ENCODE assay signal across 11 mouse cellular contexts in genomic region chr11:86581943-86582542, GRCm38 (mm10). TPM values are rescaled to one million over a fixed set of nuclear protein-coding genes. Genes with fewer than 3 reads are reported as not detected.
DNase-seq lines count a peak whose midpoint lies in the region; ATAC-seq and TF ChIP-seq lines count a peak whose summit lies in the region.
"Had no signal": no experiment of that assay in that cellular context is flagged by ENCODE, and none has a peak within 500 bp of the region (broad histone marks: within the 10 kb centered on the region; RNA-seq: fewer than 3 reads in every experiment).

No protein-coding gene starts in this region.

- dilution Hi-C loops in CH12.LX (cut with MboI; ENCODE audit: extremely low pct_ligation_motif_present, extremely low pct_unique_long_range_greater_than_20kb, low sequenced_read_pairs), result no loop called here

- no peak for DNase-seq in kidney, postnatal 25 days
- no peak for DNase-seq in CH12.LX (ENCODE audit: extremely low read depth)
- DNase-seq in left cerebral cortex, postnatal 10 days (ENCODE audit: extremely low spot score in 1 of 2, low spot score in 2 of 2), result no peak

- H3K9me3 ChIP-seq in kidney, embryonic 16.5 days (ENCODE audit: low read length), result no peaks in the 10 kb centered on the region
- H3K9me3 ChIP-seq in CH12.LX (replicated peaks; ENCODE audit: low read length), result no peaks in the 10 kb centered on the region
- H3K9me3 ChIP-seq in embryonic facial prominence, embryonic 12.5 days, result no peaks in the 10 kb centered on the region
- no peaks in the 10 kb centered on the region for H3K9me3 ChIP-seq in neural tube, embryonic 15.5 days (replicated peaks)
- H3K9me3 ChIP-seq: embryonic facial prominence, embryonic 15.5 days; hindbrain, embryonic 15.5 days; limb, embryonic 15.5 days had no signal

- TF ChIP-seq CTCF in CH12.LX (conservative IDR thresholded peaks at IDR 0.05 in 1 of 2, IDR thresholded peaks at IDR 0.05 in 1 of 2; ENCODE audit: low read depth in 2 of 2, low read length in 2 of 2), result no peak; a peak in 1 of 4 replicates

- no peak overlapping the region for H3K9ac ChIP-seq in kidney, embryonic 16.5 days (replicated peaks; ENCODE audit: low read length)
- H3K9ac ChIP-seq in CH12.LX (ENCODE audit: insufficient read depth, low read depth), result peak overlapping the region; percentile 99
- no peak overlapping the region for H3K9ac ChIP-seq in embryonic facial prominence, embryonic 12.5 days
- H3K9ac ChIP-seq in neural tube, embryonic 15.5 days (replicated peaks), result no peak overlapping the region
- H3K9ac ChIP-seq: embryonic facial prominence, embryonic 15.5 days; hindbrain, embryonic 15.5 days; limb, embryonic 15.5 days had no signal

- no peak for ATAC-seq in kidney, embryonic 16.5 days (ENCODE audit: low FRiP score, low TSS enrichment)
- ATAC-seq in embryonic facial prominence, embryonic 12.5 days (ENCODE audit: insufficient number of reproducible peaks, insufficient read depth, low FRiP score, low TSS enrichment), result no peak
- no peak for ATAC-seq in monocyte, adult 5-6 weeks (replicated peaks; ENCODE audit: insufficient number of reproducible peaks, low FRiP score, low TSS enrichment, poor library complexity, severe bottlenecking)
- no peak for ATAC-seq in neural tube, embryonic 15.5 days (ENCODE audit: low FRiP score)

- in situ Hi-C loops in CH12.LX (cut with MboI; ENCODE audit: low pct_ligation_motif_present, low pct_unique_long_range_greater_than_20kb, low sequenced_read_pairs), result loop anchor here (5.0 kb wide), 1 partner anchor 40 kb away; no protein-coding TSS in a partner anchor

- H3K4me1 ChIP-seq in kidney, embryonic 16.5 days (ENCODE audit: insufficient read depth, low read length), result peaks cover 63% of the 10 kb centered on the region
- peaks cover 15 to 56% of the 10 kb centered on the region in 2 experiments for H3K4me1 ChIP-seq in CH12.LX (ENCODE audit: control insufficient read depth in 1 of 2, insufficient read depth in 2 of 2)
- H3K4me1 ChIP-seq in embryonic facial prominence, embryonic 12.5 days, result peaks cover 33% of the 10 kb centered on the region
- peaks cover 5% of the 10 kb centered on the region; the same call in 1 of the 2 replicates for H3K4me1 ChIP-seq in neural tube, embryonic 15.5 days

- intact Hi-C loops in left cerebral cortex, postnatal 10 days (cut with DNase I), result no loop called here

- no peaks in the 10 kb centered on the region for H3K36me3 ChIP-seq in kidney, embryonic 16.5 days (ENCODE audit: insufficient read depth, low read length)
- H3K36me3 ChIP-seq in CH12.LX (replicated peaks in 1 of 2; ENCODE audit: control insufficient read depth in 1 of 2, insufficient read depth in 1 of 2, low read length in 1 of 2), result peaks cover 3 to 10% of the 10 kb centered on the region in 2 experiments
- H3K36me3 ChIP-seq in embryonic facial prominence, embryonic 12.5 days, result no peaks in the 10 kb centered on the region
- H3K36me3 ChIP-seq in myocyte (ENCODE audit: control insufficient read depth, insufficient read depth), result peaks cover 35% of the 10 kb centered on the region
- no peaks in the 10 kb centered on the region; the same call in 1 of the 2 replicates for H3K36me3 ChIP-seq in neural tube, embryonic 15.5 days
- H3K36me3 ChIP-seq: embryonic facial prominence, embryonic 15.5 days; hindbrain, embryonic 15.5 days; limb, embryonic 15.5 days had no signal

- H3K27me3 ChIP-seq in kidney, embryonic 16.5 days (ENCODE audit: insufficient read depth, low read length), result no peaks in the 10 kb centered on the region
- H3K27me3 ChIP-seq in CH12.LX (replicated peaks) (no peaks in the 10 kb centered on the region), myocyte (ENCODE audit: control insufficient read depth, insufficient read depth, insufficient read length) (no peaks in the 10 kb centered on the region)
- no peaks in the 10 kb centered on the region for H3K27me3 ChIP-seq in embryonic facial prominence, embryonic 12.5 days
- H3K27me3 ChIP-seq in neural tube, embryonic 15.5 days (replicated peaks), result no peaks in the 10 kb centered on the region
- H3K27me3 ChIP-seq: embryonic facial prominence, embryonic 15.5 days; hindbrain, embryonic 15.5 days; limb, embryonic 15.5 days had no signal

- H3K27ac ChIP-seq in kidney, embryonic 16.5 days (ENCODE audit: low read length), result peak overlapping the region; percentile 85
- peak overlapping the region; percentile 93 for H3K27ac ChIP-seq in CH12.LX (ENCODE audit: insufficient read depth, low read depth)
- peak overlapping the region; percentile 81; the same call in 1 of the 2 replicates for H3K27ac ChIP-seq in embryonic facial prominence, embryonic 12.5 days
- H3K27ac ChIP-seq in neural tube, embryonic 15.5 days (replicated peaks), result no peak overlapping the region
- H3K27ac ChIP-seq: hindbrain, embryonic 15.5 days had no signal

- WGBS in kidney, embryonic 16.5 days, result 89% methylated on average over 12 of the region's 12 CpGs
- 89% methylated on average over 12 of the region's 12 CpGs for WGBS in embryonic facial prominence, embryonic 12.5 days
- 93% methylated on average over 12 of the region's 12 CpGs for WGBS in neural tube, embryonic 15.5 days

- no peak overlapping the region for H3ac ChIP-seq in myocyte (ENCODE audit: control insufficient read depth, insufficient read length)

- TF ChIP-seq RAD21 in CH12.LX (IDR thresholded peaks at IDR 0.05; ENCODE audit: low read depth, low read length), result no peak; the same call in none of the 2 replicates

- H3K4me2 ChIP-seq in kidney, embryonic 16.5 days (replicated peaks; ENCODE audit: low read depth, low read length), result no peak overlapping the region
- peak overlapping the region; percentile 86 for H3K4me2 ChIP-seq in CH12.LX (ENCODE audit: insufficient read depth, low read depth, poor library complexity, severe bottlenecking)
- no peak overlapping the region for H3K4me2 ChIP-seq in embryonic facial prominence, embryonic 12.5 days (replicated peaks)
- H3K4me2 ChIP-seq in myocyte (ENCODE audit: low read depth), result peak overlapping the region; percentile 92
- H3K4me2 ChIP-seq in neural tube, embryonic 15.5 days, result no peak overlapping the region
- H3K4me2 ChIP-seq: embryonic facial prominence, embryonic 15.5 days; hindbrain, embryonic 15.5 days; limb, embryonic 15.5 days had no signal

- 0 out of 2 replicates have a peak, but pooled peaks have one; percentile 7 for TF ChIP-seq EP300 in CH12.LX (IDR thresholded peaks at IDR 0.05; ENCODE audit: low read length)

- H3K79me2 ChIP-seq in CH12.LX (replicated peaks; ENCODE audit: control insufficient read depth, extremely low read depth, insufficient read depth, poor library complexity, severe bottlenecking) (peaks cover 25% of the 10 kb centered on the region), myocyte (ENCODE audit: control insufficient read depth, insufficient read depth) (peaks cover 45% of the 10 kb centered on the region)

- H3K4me3 ChIP-seq in kidney, embryonic 16.5 days (ENCODE audit: low read length), result no peak overlapping the region
- H3K4me3 ChIP-seq in CH12.LX (replicated peaks in 1 of 3; ENCODE audit: low read depth in 2 of 3, low read length in 2 of 3, poor library complexity in 1 of 3), result peak overlapping the region; percentile 0 to 76 (median 3)
- H3K4me3 ChIP-seq in embryonic facial prominence, embryonic 12.5 days, result no peak overlapping the region
- peak overlapping the region; percentile 93 for H3K4me3 ChIP-seq in myocyte
- H3K4me3 ChIP-seq in neural tube, embryonic 15.5 days (replicated peaks), result no peak overlapping the region
- H3K4me3 ChIP-seq: embryonic facial prominence, embryonic 15.5 days; hindbrain, embryonic 15.5 days; limb, embryonic 15.5 days had no signal

- TF ChIP-seq POLR2A in CH12.LX (IDR thresholded peaks at IDR 0.05; ENCODE audit: low read depth, low read length) (peak; percentile 79), myocyte (IDR thresholded peaks at IDR 0.05; ENCODE audit: insufficient read length, low read depth) (peak; percentile 61)

TF ChIP-seq in CH12.LX, 34 proteins besides CTCF, POLR2A, EP300 and RAD21 (continues in another document):
- TF ChIP-seq NRF1 (IDR thresholded peaks at IDR 0.05; ENCODE audit: low read depth, low read length) (no peak), MAZ (IDR thresholded peaks at IDR 0.05; ENCODE audit: low read depth, low read length) (peak; percentile 58; the same call in 1 of the 2 replicates), ELF1 (IDR thresholded peaks at IDR 0.05; ENCODE audit: low read depth, low read length) (peak; percentile 14; the same call in 1 of the 2 replicates), UBTF (IDR thresholded peaks at IDR 0.05; ENCODE audit: low read depth, low read length) (peak; percentile 83; the same call in 1 of the 2 replicates)

TF ChIP-seq in myocyte, 11 proteins besides CTCF, POLR2A, EP300 and RAD21 (continues in another document):
- TF ChIP-seq SRF (IDR thresholded peaks at IDR 0.05; ENCODE audit: control insufficient read depth, insufficient read length, low read depth) (no peak), MAX (IDR thresholded peaks at IDR 0.05; ENCODE audit: low read depth) (no peak), MYOD1 (IDR thresholded peaks at IDR 0.05; ENCODE audit: control insufficient read depth in 1 of 3, insufficient read length in 2 of 3, low read depth in 2 of 3) (peak in 1 of 3 experiments; percentile 13), REST (IDR thresholded peaks at IDR 0.05; ENCODE audit: insufficient read depth, insufficient read length) (no peak), E2F4 (IDR thresholded peaks at IDR 0.05; ENCODE audit: insufficient read depth) (peak; percentile 8), TCF12 (IDR thresholded peaks at IDR 0.05; ENCODE audit: insufficient read depth, poor library complexity, severe bottlenecking) (no peak)

RNA-seq across cellular contexts. Expression of gene Tubd1, which starts 37.3 kb away (rescaled TPM):
- polyA plus RNA-seq in kidney, embryonic 16.5 days (2015; fragmentation: Nextera tagmentation; extraction: Ambion mirVana), result 11.4 and 13.6 TPM in 2 replicates
- total RNA-seq in CH12.LX (2012; rRNA removed) (11.9 and 14.3 TPM in 2 replicates), CH12.LX (2014; rRNA removed) (9.7 and 9.8 TPM in 2 replicates)
- polyA plus RNA-seq in CH12.LX (2012; ENCODE audit: insufficient read length, low read depth) (12.6 and 13.4 TPM in 2 replicates), myocyte (2012; fragmentation: generic; extraction: Trizol) (6.6 TPM)
- 11.2 and 14.0 TPM in 2 replicates for polyA plus RNA-seq in embryonic facial prominence, embryonic 12.5 days (2016; fragmentation: Nextera tagmentation; extraction: Ambion mirVana)
- total RNA-seq in left cerebral cortex, postnatal 10 days (2021), result 1 to 10 TPM; 6.1 to 7.4 TPM
- 3.1 to 8.8 TPM (median 7.0 TPM) in 3 replicates for total RNA-seq in monocyte, adult 5-6 weeks (2017)
- 6.6 and 7.7 TPM in 2 replicates for polyA plus RNA-seq in neural tube, embryonic 15.5 days (2015; fragmentation: Nextera tagmentation; extraction: Ambion mirVana)

RNA-seq across cellular contexts. Expression of gene Rps6kb1, which starts 37.4 kb away (rescaled TPM):
- 51.6 and 62.1 TPM in 2 replicates for polyA plus RNA-seq in kidney, embryonic 16.5 days (2015; fragmentation: Nextera tagmentation; extraction: Ambion mirVana)
- 45.2 and 56.7 TPM in 2 replicates for total RNA-seq in CH12.LX (2012; rRNA removed)
- 76.9 and 79.9 TPM in 2 replicates for total RNA-seq in CH12.LX (2014; rRNA removed)
- polyA plus RNA-seq in CH12.LX (2012; ENCODE audit: insufficient read length, low read depth), result 110 and 152 TPM in 2 replicates
- polyA plus RNA-seq in embryonic facial prominence, embryonic 12.5 days (2016; fragmentation: Nextera tagmentation; extraction: Ambion mirVana), result 72.7 and 74.9 TPM in 2 replicates
- 13.0 TPM for polyA plus RNA-seq in myocyte (2012; fragmentation: generic; extraction: Trizol)
- 10 to 100 TPM; 46.2 to 49.6 TPM for total RNA-seq in left cerebral cortex, postnatal 10 days (2021)
- 43.7 to 68.2 TPM (median 66.3 TPM) in 3 replicates for total RNA-seq in monocyte, adult 5-6 weeks (2017)
- 55.9 and 58.2 TPM in 2 replicates for polyA plus RNA-seq in neural tube, embryonic 15.5 days (2015; fragmentation: Nextera tagmentation; extraction: Ambion mirVana)

Comparison
In these comparisons a context has a peak if more than half of its experiments do, and no peak if none do; other contexts are left out.
1. H3K4me2 ChIP-seq: peak in CH12.LX (single experiment) and myocyte (single experiment); none in kidney, embryonic 16.5 days (single experiment), embryonic facial prominence, embryonic 12.5 days (single experiment) and neural tube, embryonic 15.5 days (single experiment).
2. H3K4me3 ChIP-seq: peak in CH12.LX (3 of 3) and myocyte (single experiment); none in kidney, embryonic 16.5 days (single experiment), embryonic facial prominence, embryonic 12.5 days (single experiment) and neural tube, embryonic 15.5 days (single experiment).